Mouse (Mus musculus) liver, adult 2 months (tissue): Measurements from ENCODE around the gene Srp54a. TPM values are rescaled to one million over a fixed set of nuclear protein-coding genes. Genes with fewer than 3 reads are reported as not detected.
"Not testable (repeated sequence)": the region's sequence is repeated elsewhere in the genome, so short reads cannot be mapped to it uniquely, and the experiment has no call there.

Experiments
- DNase-seq: peaks from one replicate; pipeline ENCODE4 v3.0.0-alpha.2; 2011; ENCODE audit warnings: low read depth, low spot score; ENCODE audit errors: extremely low read depth
- H3K27ac ChIP-seq: fragments of 200-500 bp; replicated peaks from 2 replicates; pipeline ENCODE4 v1.5.1; 2012; ENCODE audit warnings: low read depth, mild to moderate bottlenecking, control low read depth, inconsistent platforms, low read length; ENCODE audit not compliant: insufficient read depth
- H3K27me3 ChIP-seq: fragments of 200-500 bp; 2 replicates; pipeline ENCODE4 v1.6.1; 2012; ENCODE audit warnings: mild to moderate bottlenecking, moderate library complexity, low read length, inconsistent platforms; ENCODE audit not compliant: control insufficient read depth, insufficient read depth
- H3K36me3 ChIP-seq: fragments of 200-500 bp; 2 replicates; pipeline ENCODE4 v1.6.1; 2012; ENCODE audit warnings: low read length, inconsistent platforms; ENCODE audit not compliant: control insufficient read depth, insufficient read depth
- H3K4me1 ChIP-seq: fragments of 200-500 bp; 2 replicates; pipeline ENCODE4 v1.6.1; 2011; ENCODE audit warnings: low read length; ENCODE audit not compliant: control insufficient read depth, insufficient read depth
- H3K4me3 ChIP-seq: fragments of 200-500 bp; 2 replicates; pipeline ENCODE4 v1.5.1; 2011; ENCODE audit warnings: low read depth, mild to moderate bottlenecking, control low read depth, low read length, moderate library complexity; ENCODE audit not compliant: insufficient read depth
- H3K79me2 ChIP-seq: fragments of 200-500 bp; 2 replicates; pipeline ENCODE4 v1.6.1; 2012; ENCODE audit warnings: inconsistent platforms, mild to moderate bottlenecking, low read length, moderate library complexity; ENCODE audit not compliant: control insufficient read depth, insufficient read depth
- H3K9ac ChIP-seq: fragments of 200-500 bp; 2 replicates; pipeline ENCODE4 v1.6.1; 2012; ENCODE audit warnings: low read depth, mild to moderate bottlenecking, control low read depth, inconsistent platforms, low read length
- CTCF ChIP-seq: fragments of 200-500 bp; IDR thresholded peaks from 2 replicates; pipeline ENCODE4 v1.5.1; 2011; ENCODE audit warnings: low read depth, low read length, control low read depth
- POLR2A ChIP-seq: fragments of 200-500 bp; IDR thresholded peaks from 2 replicates; pipeline ENCODE4 v1.6.1; 2011; ENCODE audit warnings: low read length, control low read depth; ENCODE audit not compliant: insufficient read depth; ENCODE audit errors: extremely low read depth
- WGBS: fragments of 180-500 bp; shearing (Covaris S2); methylation state at CpG from one replicate; pipeline ENCODE4 v1.1.7; 2018; 5-methylcytosine and 5-hydroxymethylcytosine counted together
- polyA plus RNA-seq: library from polyadenylated mRNA; depleted of rRNA; stranded (reverse); fragments of >200 nt; gene quantifications from 2 replicates; pipeline ENCODE4 v1.2.3, GENCODE M21; 2012; rRNA removed
- total RNA-seq: library from RNA; depleted of rRNA; stranded (reverse); fragments of >200 nt; gene quantifications from 2 replicates; pipeline ENCODE4 v1.2.3, GENCODE M21; 2014; rRNA removed

The Srp54a gene
- total RNA-seq (52.1 and 91.7 TPM in 2 replicates), polyA plus RNA-seq (16.5 and 19.5 TPM in 2 replicates)

DNA sequence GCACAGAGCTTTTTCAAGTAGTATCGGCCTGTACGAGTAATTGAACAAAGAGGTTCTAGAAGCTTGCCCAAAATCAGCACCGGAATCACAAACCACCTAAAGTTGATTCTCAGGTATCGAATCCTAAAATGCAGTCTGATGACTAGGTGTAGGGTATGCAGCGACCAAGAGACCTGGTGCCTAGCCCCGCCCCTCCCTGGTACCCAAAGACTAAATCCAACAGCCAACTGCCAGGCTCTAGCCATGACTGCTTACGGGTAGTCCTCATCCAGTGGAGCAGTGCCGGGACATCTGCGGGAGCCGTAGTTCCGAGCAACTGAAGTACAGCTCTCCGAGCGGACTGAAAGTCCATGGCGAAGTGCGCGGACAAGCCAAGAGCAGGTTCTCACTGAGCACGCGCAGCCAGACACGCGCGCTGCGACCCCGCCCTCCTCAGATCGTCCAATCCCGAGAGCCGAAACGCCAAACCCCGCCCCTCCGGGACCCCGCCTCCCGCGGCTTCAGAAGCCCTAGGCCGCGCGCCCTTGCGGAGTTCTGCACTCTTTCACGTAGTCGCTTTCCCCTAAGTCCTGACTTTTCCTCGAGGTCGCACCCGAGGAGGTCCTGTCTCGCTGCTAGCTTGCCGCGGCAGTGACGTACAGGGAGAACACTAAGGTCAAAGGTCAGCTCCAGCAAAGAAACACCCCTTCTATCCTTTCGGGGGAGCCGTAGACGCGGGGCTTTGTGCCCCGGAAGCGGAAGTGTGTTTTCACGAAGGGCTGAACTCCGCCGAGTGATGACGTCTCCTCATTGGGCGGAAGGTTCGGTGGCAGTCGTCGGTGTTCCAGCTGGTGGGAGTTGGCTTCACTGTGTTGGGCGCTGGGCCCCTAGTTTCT is at the start of gene Srp54a, which contains the start of gene 2700097O09Rik:
Srp54a (plus strand) TSS at position 537 of the 875 bp plus-strand sequence.
2700097O09Rik (minus strand) TSS at position 385 of the 875 bp plus-strand sequence.
- not testable (repeated sequence) for H3K79me2 ChIP-seq

GRCm38 (mm10) chr12:55041011-55041410 is 39.1 kb upstream of the Srp54a start:
- DNase-seq: no peak
- WGBS: 75% methylated on average over 15 of the region's 15 CpGs
- H3K9ac ChIP-seq: no peak overlapping the region
- no peaks in the 10 kb centered on the region for H3K79me2 ChIP-seq
- TF ChIP-seq CTCF: no peak
- no peak for TF ChIP-seq POLR2A
- H3K36me3 ChIP-seq: peaks cover 4% of the 10 kb centered on the region
- no peak overlapping the region for H3K4me3 ChIP-seq
- no peak overlapping the region for H3K27ac ChIP-seq
- H3K4me1 ChIP-seq: no peaks in the 10 kb centered on the region
- H3K27me3 ChIP-seq: no peaks in the 10 kb centered on the region

More for the DNA sequence above, at the start of gene Srp54a, which contains the start of gene 2700097O09Rik:
- Histone ChIP-seq H3K4me3 (peak within 1 kb of the TSS; percentile 88), H3K27ac (peak within 1 kb of the TSS; percentile 88), H3K9ac (peak within 1 kb of the TSS; percentile 94)
- H3K4me1 ChIP-seq, H3K36me3 ChIP-seq, H3K27me3 ChIP-seq: not testable (repeated sequence)
- peak; percentile 81 for DNase-seq
- peak; percentile 52; the same call in 1 of the 2 replicates for TF ChIP-seq POLR2A
- WGBS: under 1% methylated on average over 60 of the region's 60 CpGs

DNA sequence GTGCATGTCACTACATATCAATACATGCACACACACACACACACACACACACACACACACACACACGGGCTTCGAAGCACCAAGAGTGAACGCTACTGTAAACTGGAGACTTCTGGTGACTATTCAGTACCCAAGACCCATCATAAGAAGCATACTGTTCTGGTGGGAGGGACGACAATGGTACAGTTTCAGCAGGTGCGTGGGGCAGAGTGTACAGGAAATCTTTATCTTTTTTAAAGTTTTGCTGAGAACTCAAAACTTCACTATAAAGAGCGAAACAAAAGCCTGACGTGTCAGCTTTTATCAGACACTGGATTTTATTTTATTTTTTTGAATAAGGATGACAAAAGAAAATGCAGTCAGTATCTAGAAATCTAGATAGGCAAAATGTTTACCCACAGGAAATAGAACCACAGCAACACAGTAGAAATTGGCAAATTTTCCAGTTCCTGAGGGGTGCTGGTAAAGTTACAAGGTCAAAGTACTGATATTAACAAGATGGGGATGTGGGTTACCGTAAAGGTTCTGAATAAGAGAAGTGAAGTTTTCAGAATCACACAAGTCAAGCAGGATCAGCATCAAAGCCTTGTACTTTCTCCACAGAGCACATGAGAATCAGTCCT is 30.2 kb upstream of the Srp54a start:
- Histone ChIP-seq H3K36me3 (peaks cover 10% of the 10 kb centered on the region), H3K27me3 (no peaks in the 10 kb centered on the region), H3K4me3 (no peak overlapping the region), H3K4me1 (no peaks in the 10 kb centered on the region), H3K27ac (no peak overlapping the region), H3K9ac (no peak overlapping the region), H3K79me2 (no peaks in the 10 kb centered on the region)
- WGBS: 84% methylated on average over 8 of the region's 8 CpGs
- no peak for DNase-seq
- TF ChIP-seq POLR2A (no peak), CTCF (no peak)

GRCm38 (mm10) chr12:55051210-55052173 is 28.6 kb upstream of the Srp54a start:
- no peak overlapping the region for H3K9ac ChIP-seq
- DNase-seq: no peak
- no peaks in the 10 kb centered on the region for H3K27me3 ChIP-seq
- TF ChIP-seq CTCF: no peak
- TF ChIP-seq POLR2A: no peak
- peaks cover 6% of the 10 kb centered on the region; the same call in 1 of the 2 replicates for H3K36me3 ChIP-seq
- H3K27ac ChIP-seq: no peak overlapping the region
- H3K4me3 ChIP-seq: no peak overlapping the region
- no peaks in the 10 kb centered on the region for H3K79me2 ChIP-seq
- H3K4me1 ChIP-seq: no peaks in the 10 kb centered on the region
- WGBS: 90% methylated on average over 8 of the region's 8 CpGs

DNA sequence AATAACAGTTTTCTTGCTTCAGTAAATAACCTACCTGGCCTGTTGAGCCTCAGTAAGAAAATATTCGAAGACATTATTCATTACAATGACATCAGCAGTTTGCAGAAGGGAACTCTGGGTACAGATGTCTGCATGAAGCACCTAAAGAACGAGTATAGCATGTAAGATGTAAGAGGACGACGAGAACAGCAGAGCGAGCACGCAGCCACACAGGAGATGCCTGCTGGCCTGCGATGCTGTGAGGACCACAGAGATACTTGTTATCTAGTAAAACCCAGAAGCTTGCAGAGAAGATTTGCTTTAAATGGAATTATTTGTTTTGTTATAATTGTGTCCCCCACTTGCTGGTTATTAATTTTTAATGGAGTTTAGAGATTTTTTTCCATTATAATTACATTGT is 26.8 kb upstream of the Srp54a start:
- Histone ChIP-seq H3K9ac (no peak overlapping the region), H3K27ac (no peak overlapping the region), H3K79me2 (no peaks in the 10 kb centered on the region), H3K27me3 (no peaks in the 10 kb centered on the region), H3K4me3 (no peak overlapping the region), H3K36me3 (peaks cover 1% of the 10 kb centered on the region; the same call in 1 of the 2 replicates), H3K4me1 (no peaks in the 10 kb centered on the region)
- WGBS: 97% methylated on average over 7 of the region's 7 CpGs
- DNase-seq: no peak
- TF ChIP-seq POLR2A (no peak), CTCF (no peak)
